Mouse (Mus musculus): ENCODE results near the gene Cuedc1. TPM values are rescaled to one million over a fixed set of nuclear protein-coding genes. Genes with fewer than 3 reads are reported as not detected.

Cuedc1 gene
- total and polyA plus RNA-seq, 2 experiments from 2014 or later: 17.0 to 19.2 TPM

GRCm38 (mm10) chr11:88126306-88126793 lies 28.5 kb downstream of the Cuedc1 start:
- no peak overlapping the region for H3K4me2 ChIP-seq (ENCODE audit: low read depth, low read length)
- no peak overlapping the region for H3K27ac ChIP-seq (ENCODE audit: low read depth)
- no peaks in the 10 kb centered on the region for H3K27me3 ChIP-seq (ENCODE audit: control insufficient read depth, insufficient read depth, low read length)
- peaks cover 1% of the 10 kb centered on the region; the same call in 1 of the 2 replicates for H3K4me1 ChIP-seq (ENCODE audit: control insufficient read depth, insufficient read depth)
- DNase-seq (ENCODE audit: low spot score) (no peak), ATAC-seq (ENCODE audit: insufficient read depth, low read depth) (no peak)
- H3K36me3 ChIP-seq (replicated peaks; ENCODE audit: control insufficient read depth, insufficient read depth, low read length): no peaks in the 10 kb centered on the region
- TF ChIP-seq EP300 (IDR thresholded peaks at IDR 0.05; ENCODE audit: low read depth): no peak
- TF ChIP-seq CTCF (IDR thresholded peaks at IDR 0.05; ENCODE audit: low read depth): no peak
- H3K9me3 ChIP-seq (replicated peaks; ENCODE audit: control insufficient read depth, low read length): no peaks in the 10 kb centered on the region
- no peak overlapping the region for H3K4me3 ChIP-seq (ENCODE audit: low read depth, low read length)
- no peak overlapping the region for H3K9ac ChIP-seq (replicated peaks; ENCODE audit: low read depth, low read length)
- 48% methylated on average over 5 of the region's 5 CpGs for WGBS

GRCm38 (mm10) chr11:88128461-88128860 lies 30.6 kb downstream of the Cuedc1 start:
- no peaks in the 10 kb centered on the region for H3K27me3 ChIP-seq (ENCODE audit: control insufficient read depth, insufficient read depth, low read length)
- no peak overlapping the region for H3K4me3 ChIP-seq (ENCODE audit: low read depth, low read length)
- 95% methylated on average over 9 of the region's 9 CpGs for WGBS
- no peak overlapping the region for H3K9ac ChIP-seq (replicated peaks; ENCODE audit: low read depth, low read length)
- H3K27ac ChIP-seq (ENCODE audit: low read depth): no peak overlapping the region
- H3K4me1 ChIP-seq (ENCODE audit: control insufficient read depth, insufficient read depth): peaks cover 20% of the 10 kb centered on the region
- H3K36me3 ChIP-seq (replicated peaks; ENCODE audit: control insufficient read depth, insufficient read depth, low read length): no peaks in the 10 kb centered on the region
- H3K9me3 ChIP-seq (replicated peaks; ENCODE audit: control insufficient read depth, low read length): no peaks in the 10 kb centered on the region
- DNase-seq (ENCODE audit: low spot score) (no peak), ATAC-seq (ENCODE audit: insufficient read depth, low read depth) (no peak)
- TF ChIP-seq EP300 (IDR thresholded peaks at IDR 0.05; ENCODE audit: low read depth) (no peak), CTCF (IDR thresholded peaks at IDR 0.05; ENCODE audit: low read depth) (no peak)
- no peak overlapping the region for H3K4me2 ChIP-seq (ENCODE audit: low read depth, low read length)

GRCm38 (mm10) chr11:88129281-88129680 lies 31.4 kb downstream of the Cuedc1 start:
- ATAC-seq (ENCODE audit: insufficient read depth, low read depth): no peak
- no peaks in the 10 kb centered on the region for H3K36me3 ChIP-seq (replicated peaks; ENCODE audit: control insufficient read depth, insufficient read depth, low read length)
- H3K9ac ChIP-seq (replicated peaks; ENCODE audit: low read depth, low read length): no peak overlapping the region
- 76% methylated on average over 3 of the region's 3 CpGs for WGBS
- H3K4me1 ChIP-seq (ENCODE audit: control insufficient read depth, insufficient read depth): peaks cover 20% of the 10 kb centered on the region
- no peaks in the 10 kb centered on the region for H3K27me3 ChIP-seq (ENCODE audit: control insufficient read depth, insufficient read depth, low read length)
- DNase-seq (ENCODE audit: low spot score): no peak
- TF ChIP-seq CTCF (IDR thresholded peaks at IDR 0.05; ENCODE audit: low read depth) (no peak), EP300 (IDR thresholded peaks at IDR 0.05; ENCODE audit: low read depth) (no peak)
- no peak overlapping the region for H3K27ac ChIP-seq (ENCODE audit: low read depth)
- no peak overlapping the region for H3K4me3 ChIP-seq (ENCODE audit: low read depth, low read length)
- no peaks in the 10 kb centered on the region for H3K9me3 ChIP-seq (replicated peaks; ENCODE audit: control insufficient read depth, low read length)
- no peak overlapping the region for H3K4me2 ChIP-seq (ENCODE audit: low read depth, low read length)

GRCm38 (mm10) chr11:88129935-88130334 lies 32.1 kb downstream of the Cuedc1 start:
- ATAC-seq (ENCODE audit: insufficient read depth, low read depth): no peak
- Histone ChIP-seq H3K4me2 (ENCODE audit: low read depth, low read length) (no peak overlapping the region), H3K4me1 (ENCODE audit: control insufficient read depth, insufficient read depth) (peaks cover 20% of the 10 kb centered on the region), H3K9ac (replicated peaks; ENCODE audit: low read depth, low read length) (no peak overlapping the region), H3K4me3 (ENCODE audit: low read depth, low read length) (no peak overlapping the region), H3K27ac (ENCODE audit: low read depth) (no peak overlapping the region), H3K9me3 (replicated peaks; ENCODE audit: control insufficient read depth, low read length) (no peaks in the 10 kb centered on the region), H3K36me3 (replicated peaks; ENCODE audit: control insufficient read depth, insufficient read depth, low read length) (no peaks in the 10 kb centered on the region), H3K27me3 (ENCODE audit: control insufficient read depth, insufficient read depth, low read length) (no peaks in the 10 kb centered on the region)
- 96% methylated on average over 10 of the region's 10 CpGs for WGBS
- DNase-seq (ENCODE audit: low spot score): no peak
- TF ChIP-seq EP300 (IDR thresholded peaks at IDR 0.05; ENCODE audit: low read depth): no peak
- TF ChIP-seq CTCF (IDR thresholded peaks at IDR 0.05; ENCODE audit: low read depth): no peak

- Histone ChIP-seq H3K4me2 (ENCODE audit: low read depth, low read length) (peak overlapping the region; percentile 49), H3K9me3 (replicated peaks; ENCODE audit: control insufficient read depth, low read length) (no peaks in the 10 kb centered on the region), H3K27me3 (ENCODE audit: control insufficient read depth, insufficient read depth, low read length) (no peaks in the 10 kb centered on the region), H3K27ac (ENCODE audit: low read depth) (peak overlapping the region; percentile 88), H3K4me3 (ENCODE audit: low read depth, low read length) (peak overlapping the region; percentile 17; the same call in 1 of the 2 replicates), H3K36me3 (replicated peaks; ENCODE audit: control insufficient read depth, insufficient read depth, low read length) (no peaks in the 10 kb centered on the region), H3K9ac (replicated peaks; ENCODE audit: low read depth, low read length) (peak overlapping the region; percentile 34; the same call in 1 of the 2 replicates), H3K4me1 (ENCODE audit: control insufficient read depth, insufficient read depth) (peaks cover 20% of the 10 kb centered on the region)
- 7% methylated on average over 8 of the region's 8 CpGs for WGBS
- ATAC-seq (ENCODE audit: insufficient read depth, low read depth) (peak; percentile 76), DNase-seq (ENCODE audit: low spot score) (peak; percentile 85)
- no peak for TF ChIP-seq EP300 (IDR thresholded peaks at IDR 0.05; ENCODE audit: low read depth)
- no peak for TF ChIP-seq CTCF (IDR thresholded peaks at IDR 0.05; ENCODE audit: low read depth)
Measured at GRCm38 (mm10) chr11:88131847-88132246, 34.0 kb downstream of the Cuedc1 start.

- Histone ChIP-seq H3K4me2 (ENCODE audit: low read depth, low read length) (no peak overlapping the region), H3K27me3 (ENCODE audit: control insufficient read depth, insufficient read depth, low read length) (no peaks in the 10 kb centered on the region), H3K36me3 (replicated peaks; ENCODE audit: control insufficient read depth, insufficient read depth, low read length) (no peaks in the 10 kb centered on the region), H3K9me3 (replicated peaks; ENCODE audit: control insufficient read depth, low read length) (no peaks in the 10 kb centered on the region), H3K4me1 (ENCODE audit: control insufficient read depth, insufficient read depth) (peaks cover 41% of the 10 kb centered on the region), H3K27ac (ENCODE audit: low read depth) (no peak overlapping the region), H3K9ac (replicated peaks; ENCODE audit: low read depth, low read length) (no peak overlapping the region), H3K4me3 (ENCODE audit: low read depth, low read length) (no peak overlapping the region)
- TF ChIP-seq EP300 (IDR thresholded peaks at IDR 0.05; ENCODE audit: low read depth): no peak
- no peak for TF ChIP-seq CTCF (IDR thresholded peaks at IDR 0.05; ENCODE audit: low read depth)
- WGBS: 75% methylated on average over 7 of the region's 7 CpGs
- DNase-seq (ENCODE audit: low spot score) (no peak), ATAC-seq (ENCODE audit: insufficient read depth, low read depth) (no peak)
Measured at GRCm38 (mm10) chr11:88135218-88135617, 37.4 kb downstream of the Cuedc1 start.
